Mouse (Mus musculus): Measurements from ENCODE around the gene Gbgt1. TPM values are rescaled to one million over a fixed set of nuclear protein-coding genes. Genes with fewer than 3 reads are reported as not detected.

Gene Gbgt1
- polyA plus RNA-seq (2015; fragmentation: Illumina TruSeq; extraction: RNeasy Lipid Tissue Mini Kit (QIAGEN cat#74804); ENCODE audit: insufficient read depth, low replicate concordance), result 2.6 TPM

GRCm38 (mm10) chr2:28496671-28497070 is at the start of gene Gbgt1:
TSS of gene Gbgt1 (plus strand) at chr2:28496891.

GRCm38 (mm10) chr2:28465836-28466518 is 30.7 kb upstream of the Gbgt1 start, which contains the start of gene 1700007K13Rik:
TSS of gene 1700007K13Rik (minus strand) at chr2:28466332.

GRCm38 (mm10) chr2:28467860-28468485 is 28.7 kb upstream of the Gbgt1 start, which contains the start of gene Mrps2:
TSS of gene Mrps2 (plus strand) at chr2:28468066.

GRCm38 (mm10) chr2:28505795-28506194 is 9.1 kb downstream of the Gbgt1 start, which contains the start of gene Gm10134:
TSS of gene Gm10134 (plus strand) at chr2:28506095.

GRCm38 (mm10) chr2:28512798-28513401 is 16.2 kb downstream of the Gbgt1 start, which contains the start of gene Ralgds:
TSS of gene Ralgds (plus strand) at chr2:28513125.

Other genes starting within 250 kb of the Gbgt1 start
- 0.51 TPM for gene Ppp1r26, start 50.1 kb upstream of the Gbgt1 start, polyA plus RNA-seq (2015; fragmentation: Illumina TruSeq; extraction: RNeasy Lipid Tissue Mini Kit (QIAGEN cat#74804); ENCODE audit: insufficient read depth, low replicate concordance)
- gene 1700007K13Rik, start 30.6 kb upstream of the Gbgt1 start, polyA plus RNA-seq (2015; fragmentation: Illumina TruSeq; extraction: RNeasy Lipid Tissue Mini Kit (QIAGEN cat#74804); ENCODE audit: insufficient read depth, low replicate concordance), result not detected
- gene Mrps2, start 28.8 kb upstream of the Gbgt1 start, polyA plus RNA-seq (2015; fragmentation: Illumina TruSeq; extraction: RNeasy Lipid Tissue Mini Kit (QIAGEN cat#74804); ENCODE audit: insufficient read depth, low replicate concordance), result 26.5 TPM
- 6.0 TPM for gene Gm10134, start 9.2 kb downstream of the Gbgt1 start, polyA plus RNA-seq (2015; fragmentation: Illumina TruSeq; extraction: RNeasy Lipid Tissue Mini Kit (QIAGEN cat#74804); ENCODE audit: insufficient read depth, low replicate concordance)
- 31.5 TPM for gene Ralgds, start 16.2 kb downstream of the Gbgt1 start, polyA plus RNA-seq (2015; fragmentation: Illumina TruSeq; extraction: RNeasy Lipid Tissue Mini Kit (QIAGEN cat#74804); ENCODE audit: insufficient read depth, low replicate concordance)
- 2.2 TPM for gene Cel, start 66.5 kb downstream of the Gbgt1 start, polyA plus RNA-seq (2015; fragmentation: Illumina TruSeq; extraction: RNeasy Lipid Tissue Mini Kit (QIAGEN cat#74804); ENCODE audit: insufficient read depth, low replicate concordance)
- 14.2 TPM for gene Gtf3c5, start 86.9 kb downstream of the Gbgt1 start, polyA plus RNA-seq (2015; fragmentation: Illumina TruSeq; extraction: RNeasy Lipid Tissue Mini Kit (QIAGEN cat#74804); ENCODE audit: insufficient read depth, low replicate concordance)
- 1.8 TPM for gene Gfi1b, start 125.1 kb downstream of the Gbgt1 start, polyA plus RNA-seq (2015; fragmentation: Illumina TruSeq; extraction: RNeasy Lipid Tissue Mini Kit (QIAGEN cat#74804); ENCODE audit: insufficient read depth, low replicate concordance)
- gene Tsc1, start 144.3 kb downstream of the Gbgt1 start, polyA plus RNA-seq (2015; fragmentation: Illumina TruSeq; extraction: RNeasy Lipid Tissue Mini Kit (QIAGEN cat#74804); ENCODE audit: insufficient read depth, low replicate concordance), result 22.5 TPM
- gene Spaca9, start 202.8 kb downstream of the Gbgt1 start, polyA plus RNA-seq (2015; fragmentation: Illumina TruSeq; extraction: RNeasy Lipid Tissue Mini Kit (QIAGEN cat#74804); ENCODE audit: insufficient read depth, low replicate concordance), result 1.1 TPM
- gene Ak8, start 203.3 kb downstream of the Gbgt1 start, polyA plus RNA-seq (2015; fragmentation: Illumina TruSeq; extraction: RNeasy Lipid Tissue Mini Kit (QIAGEN cat#74804); ENCODE audit: insufficient read depth, low replicate concordance), result 0.77 TPM